Mouse (Mus musculus): Measurements from ENCODE around the gene Chmp1a. TPM values are rescaled to one million over a fixed set of nuclear protein-coding genes. Genes with fewer than 3 reads are reported as not detected.
"Not testable (repeated sequence)": the region's sequence is repeated elsewhere in the genome, so short reads cannot be mapped to it uniquely, and the experiment has no call there.

The Chmp1a gene
- polyA plus RNA-seq, 1 experiment: 64.1 TPM

GRCm38 (mm10) chr8:123234918-123235519 lies 22.5 kb upstream of the Chmp1a start:
- Histone ChIP-seq H3K27me3 (ENCODE audit: control insufficient read depth, insufficient read depth, low read length, poor library complexity, severe bottlenecking) (no peaks in the 10 kb centered on the region), H3K4me3 (ENCODE audit: low read depth, low read length) (peak overlapping the region; percentile 61; the same call in 1 of the 2 replicates), H3K9ac (ENCODE audit: low read depth, poor library complexity, severe bottlenecking) (peak overlapping the region; percentile 16; the same call in 1 of the 2 replicates), H3K36me3 (ENCODE audit: control insufficient read depth, insufficient read depth, low read length, poor library complexity, severe bottlenecking) (no peaks in the 10 kb centered on the region), H3K27ac (ENCODE audit: insufficient read depth, low read length) (no peak overlapping the region), H3K9me3 (replicated peaks; ENCODE audit: control insufficient read depth, insufficient read depth, low read length, poor library complexity, severe bottlenecking) (no peaks in the 10 kb centered on the region), H3K4me1 (ENCODE audit: control insufficient read depth, insufficient read depth, low read length) (no peaks in the 10 kb centered on the region)
- TF ChIP-seq CTCF (IDR thresholded peaks at IDR 0.05; ENCODE audit: low read depth, low read length) (no peak), POLR2A (IDR thresholded peaks at IDR 0.05; ENCODE audit: insufficient read depth, low read length) (no peak), EP300 (IDR thresholded peaks at IDR 0.05; ENCODE audit: insufficient read depth, low read depth, low read length) (no peak)

- Histone ChIP-seq H3K36me3 (ENCODE audit: control insufficient read depth, insufficient read depth, low read length, poor library complexity, severe bottlenecking) (no peaks in the 10 kb centered on the region), H3K9ac (ENCODE audit: low read depth, poor library complexity, severe bottlenecking) (no peak overlapping the region), H3K9me3 (replicated peaks; ENCODE audit: control insufficient read depth, insufficient read depth, low read length, poor library complexity, severe bottlenecking) (no peaks in the 10 kb centered on the region), H3K27ac (ENCODE audit: insufficient read depth, low read length) (no peak overlapping the region), H3K4me1 (ENCODE audit: control insufficient read depth, insufficient read depth, low read length) (no peaks in the 10 kb centered on the region), H3K4me3 (ENCODE audit: low read depth, low read length) (no peak overlapping the region), H3K27me3 (ENCODE audit: control insufficient read depth, insufficient read depth, low read length, poor library complexity, severe bottlenecking) (no peaks in the 10 kb centered on the region)
- TF ChIP-seq CTCF (IDR thresholded peaks at IDR 0.05; ENCODE audit: low read depth, low read length): no peak
- no peak for TF ChIP-seq EP300 (IDR thresholded peaks at IDR 0.05; ENCODE audit: insufficient read depth, low read depth, low read length)
- TF ChIP-seq POLR2A (IDR thresholded peaks at IDR 0.05; ENCODE audit: insufficient read depth, low read length): no peak
Measured at GRCm38 (mm10) chr8:123233760-123234159, 21.2 kb upstream of the Chmp1a start.

- H3K9me3 ChIP-seq (replicated peaks; ENCODE audit: control insufficient read depth, insufficient read depth, low read length, poor library complexity, severe bottlenecking): no peaks in the 10 kb centered on the region
- H3K4me1 ChIP-seq (ENCODE audit: control insufficient read depth, insufficient read depth, low read length): no peaks in the 10 kb centered on the region
- H3K27me3 ChIP-seq (ENCODE audit: control insufficient read depth, insufficient read depth, low read length, poor library complexity, severe bottlenecking): no peaks in the 10 kb centered on the region
- no peak overlapping the region for H3K27ac ChIP-seq (ENCODE audit: insufficient read depth, low read length)
- no peaks in the 10 kb centered on the region for H3K36me3 ChIP-seq (ENCODE audit: control insufficient read depth, insufficient read depth, low read length, poor library complexity, severe bottlenecking)
- no peak overlapping the region for H3K9ac ChIP-seq (ENCODE audit: low read depth, poor library complexity, severe bottlenecking)
- TF ChIP-seq CTCF (IDR thresholded peaks at IDR 0.05; ENCODE audit: low read depth, low read length) (no peak), POLR2A (IDR thresholded peaks at IDR 0.05; ENCODE audit: insufficient read depth, low read length) (no peak), EP300 (IDR thresholded peaks at IDR 0.05; ENCODE audit: insufficient read depth, low read depth, low read length) (no peak)
- no peak overlapping the region for H3K4me3 ChIP-seq (ENCODE audit: low read depth, low read length)
Measured at GRCm38 (mm10) chr8:123233300-123233699, 20.7 kb upstream of the Chmp1a start.

- no peaks in the 10 kb centered on the region for H3K9me3 ChIP-seq (replicated peaks; ENCODE audit: control insufficient read depth, insufficient read depth, low read length, poor library complexity, severe bottlenecking)
- no peak overlapping the region for H3K27ac ChIP-seq (ENCODE audit: insufficient read depth, low read length)
- TF ChIP-seq CTCF (IDR thresholded peaks at IDR 0.05; ENCODE audit: low read depth, low read length): no peak
- no peak for TF ChIP-seq POLR2A (IDR thresholded peaks at IDR 0.05; ENCODE audit: insufficient read depth, low read length)
- TF ChIP-seq EP300 (IDR thresholded peaks at IDR 0.05; ENCODE audit: insufficient read depth, low read depth, low read length): no peak
- no peaks in the 10 kb centered on the region for H3K4me1 ChIP-seq (ENCODE audit: control insufficient read depth, insufficient read depth, low read length)
- no peak overlapping the region for H3K9ac ChIP-seq (ENCODE audit: low read depth, poor library complexity, severe bottlenecking)
- H3K4me3 ChIP-seq (ENCODE audit: low read depth, low read length): no peak overlapping the region
- H3K36me3 ChIP-seq (ENCODE audit: control insufficient read depth, insufficient read depth, low read length, poor library complexity, severe bottlenecking): peaks cover 4% of the 10 kb centered on the region; the same call in 1 of the 2 replicates
- H3K27me3 ChIP-seq (ENCODE audit: control insufficient read depth, insufficient read depth, low read length, poor library complexity, severe bottlenecking): no peaks in the 10 kb centered on the region
Measured at GRCm38 (mm10) chr8:123232553-123232952, 20.0 kb upstream of the Chmp1a start.

GRCm38 (mm10) chr8:123231742-123232141 lies 19.2 kb upstream of the Chmp1a start:
- Histone ChIP-seq H3K27me3 (ENCODE audit: control insufficient read depth, insufficient read depth, low read length, poor library complexity, severe bottlenecking) (no peaks in the 10 kb centered on the region), H3K9ac (ENCODE audit: low read depth, poor library complexity, severe bottlenecking) (no peak overlapping the region), H3K4me3 (ENCODE audit: low read depth, low read length) (no peak overlapping the region), H3K9me3 (replicated peaks; ENCODE audit: control insufficient read depth, insufficient read depth, low read length, poor library complexity, severe bottlenecking) (no peaks in the 10 kb centered on the region), H3K4me1 (ENCODE audit: control insufficient read depth, insufficient read depth, low read length) (no peaks in the 10 kb centered on the region), H3K27ac (ENCODE audit: insufficient read depth, low read length) (no peak overlapping the region), H3K36me3 (ENCODE audit: control insufficient read depth, insufficient read depth, low read length, poor library complexity, severe bottlenecking) (peaks cover 11% of the 10 kb centered on the region; the same call in 1 of the 2 replicates)
- no peak for TF ChIP-seq POLR2A (IDR thresholded peaks at IDR 0.05; ENCODE audit: insufficient read depth, low read length)
- peak; percentile 47 for TF ChIP-seq CTCF (IDR thresholded peaks at IDR 0.05; ENCODE audit: low read depth, low read length)

- not testable (repeated sequence) for H3K27me3 ChIP-seq (ENCODE audit: control insufficient read depth, insufficient read depth, low read length, poor library complexity, severe bottlenecking); H3K9me3 ChIP-seq (replicated peaks; ENCODE audit: control insufficient read depth, insufficient read depth, low read length, poor library complexity, severe bottlenecking); H3K27ac ChIP-seq (ENCODE audit: insufficient read depth, low read length); H3K4me3 ChIP-seq (ENCODE audit: low read depth, low read length); H3K4me1 ChIP-seq (ENCODE audit: control insufficient read depth, insufficient read depth, low read length); H3K9ac ChIP-seq (ENCODE audit: low read depth, poor library complexity, severe bottlenecking)
- peaks cover 11% of the 10 kb centered on the region; the same call in 1 of the 2 replicates for H3K36me3 ChIP-seq (ENCODE audit: control insufficient read depth, insufficient read depth, low read length, poor library complexity, severe bottlenecking)
Measured at GRCm38 (mm10) chr8:123230326-123230725, 17.8 kb upstream of the Chmp1a start.

Measured in ES-Bruce4 (cell line).